ENCODE assay signal across 23 mouse cellular contexts in genomic region chr15:89136461-89137155, GRCm38 (mm10). TPM values are rescaled to one million over a fixed set of nuclear protein-coding genes. Genes with fewer than 3 reads are reported as not detected.
DNase-seq lines count a peak whose midpoint lies in the region; ATAC-seq and TF ChIP-seq lines count a peak whose summit lies in the region.
"Had no signal": no experiment of that assay in that cellular context is flagged by ENCODE, and none has a peak within 500 bp of the region (broad histone marks: within the 10 kb centered on the region; RNA-seq: fewer than 3 reads in every experiment).

No protein-coding gene starts in this region.

- peaks cover 40% of the 10 kb centered on the region for H3K4me1 ChIP-seq in heart, embryonic 10.5 days
- H3K4me1 ChIP-seq in heart, embryonic 13.5 days = peaks cover 35% of the 10 kb centered on the region

- peak overlapping the region; percentile 99 for H3K27ac ChIP-seq in gastrocnemius, adult 2 months
- H3K27ac ChIP-seq in heart, embryonic 10.5 days = no peak overlapping the region
- no peak overlapping the region for H3K27ac ChIP-seq in heart, embryonic 13.5 days (replicated peaks)
- H3K27ac ChIP-seq: embryonic facial prominence, embryonic 10.5 days; embryonic facial prominence, embryonic 12.5 days; forebrain, embryonic 13.5 days; forebrain, embryonic 15.5 days had no signal

- DNase-seq in cerebellum, adult 11-12 months = peak; percentile 54
- no peak for DNase-seq in cerebellum, adult 11 months
- no peak for DNase-seq in gastrocnemius, adult 2 months
- no peak for DNase-seq in gastrocnemius, postnatal 10 days
- DNase-seq in heart, embryonic 10.5 days (ENCODE audit: low spot score) = no peak
- DNase-seq in heart, adult 18-20 months = no peak
- no peak for DNase-seq in heart, postnatal 4 days
- DNase-seq: adrenal gland, adult 8-10 months; adrenal gland, postnatal 14 days; adrenal gland, postnatal 36 days; B cell, adult 2 months; cerebellum, adult 8-10 months; cerebellum, postnatal 10 days; forebrain, postnatal 0 days had no signal

- H3K9ac ChIP-seq in heart, embryonic 13.5 days = no peak overlapping the region
- H3K9ac ChIP-seq: embryonic facial prominence, embryonic 12.5 days; forebrain, embryonic 13.5 days; forebrain, embryonic 15.5 days; forebrain, postnatal 0 days had no signal

- intact Hi-C loops in gastrocnemius, adult 2 months (cut with DNase I) = no loop called here

- H3K4me3 ChIP-seq in gastrocnemius, adult 2 months = peak overlapping the region; percentile 96
- H3K4me3 ChIP-seq in heart, embryonic 10.5 days = peak overlapping the region; percentile 39; the same call in 1 of the 2 replicates
- H3K4me3 ChIP-seq in heart, embryonic 13.5 days = no peak overlapping the region
- H3K4me3 ChIP-seq: embryonic facial prominence, embryonic 10.5 days; embryonic facial prominence, embryonic 12.5 days; forebrain, embryonic 13.5 days; forebrain, embryonic 15.5 days had no signal

- peaks cover 28% of the 10 kb centered on the region for H3K27me3 ChIP-seq in heart, embryonic 10.5 days (ENCODE audit: insufficient read depth, poor library complexity, severe bottlenecking)
- peaks cover 32% of the 10 kb centered on the region for H3K27me3 ChIP-seq in heart, embryonic 13.5 days (replicated peaks)
- H3K27me3 ChIP-seq: Patski had no signal

- 83% methylated on average over 5 of the region's 5 CpGs for WGBS in heart, embryonic 10.5 days
- WGBS in heart, embryonic 13.5 days = 89% methylated on average over 5 of the region's 5 CpGs

- H3K4me2 ChIP-seq in heart, embryonic 13.5 days = 0 out of 2 replicates have a peak overlapping the region, but pooled peaks have one; percentile 59
- H3K4me2 ChIP-seq: embryonic facial prominence, embryonic 12.5 days; forebrain, embryonic 13.5 days; forebrain, embryonic 15.5 days had no signal

- ATAC-seq in heart, embryonic 13.5 days (ENCODE audit: extremely low read depth, insufficient number of reproducible peaks, low FRiP score, low TSS enrichment) = no peak
- ATAC-seq: activated CD4-positive, CD25-positive, alpha-beta regulatory T cell, adult 4 months; CD4-positive, CD25-positive, alpha-beta regulatory T cell, adult 4 months; forebrain, embryonic 13.5 days; forebrain, embryonic 15.5 days; forebrain, postnatal 0 days; Patski had no signal

- no peak for TF ChIP-seq CTCF in gastrocnemius, adult 2 months (IDR thresholded peaks at IDR 0.05)

- H3K36me3 ChIP-seq in heart, embryonic 10.5 days = peaks cover 29% of the 10 kb centered on the region
- H3K36me3 ChIP-seq in heart, embryonic 13.5 days = peaks cover 14% of the 10 kb centered on the region
- H3K36me3 ChIP-seq: embryonic facial prominence, embryonic 12.5 days; forebrain, embryonic 15.5 days had no signal

- no peaks in the 10 kb centered on the region for H3K9me3 ChIP-seq in heart, embryonic 10.5 days
- H3K9me3 ChIP-seq in heart, embryonic 13.5 days = no peaks in the 10 kb centered on the region
- H3K9me3 ChIP-seq: embryonic facial prominence, embryonic 10.5 days; embryonic facial prominence, embryonic 12.5 days; forebrain, embryonic 13.5 days; forebrain, embryonic 15.5 days; G1E had no signal

RNA-seq across cellular contexts. Expression of gene Mapk12, which starts 3.9 kb away (rescaled TPM):
- total RNA-seq in gastrocnemius, adult 2 months (2021) = 100 to 1,000 TPM; 128 TPM
- total RNA-seq in gastrocnemius, postnatal 10 days (2021) = 10 to 100 TPM; 76.0 to 77.1 TPM
- 25.4 and 26.4 TPM in 2 replicates for polyA plus RNA-seq in heart, embryonic 10.5 days (2016; fragmentation: Nextera tagmentation; extraction: Ambion mirVana)
- 10 to 100 TPM; 24.4 to 24.8 TPM for total RNA-seq in heart, adult 18-20 months (2021)
- polyA plus RNA-seq in heart, embryonic 13.5 days (2015; fragmentation: Nextera tagmentation; extraction: Ambion mirVana) = 19.0 and 20.4 TPM in 2 replicates
- 10 to 100 TPM; 28.8 to 28.9 TPM for total RNA-seq in heart, postnatal 4 days (2021)
- polyA plus RNA-seq: G1E had no signal

RNA-seq across cellular contexts. Expression of gene Hdac10, which starts 8.1 kb away (rescaled TPM):
- 1 to 10 TPM; 5.9 to 6.4 TPM for total RNA-seq in gastrocnemius, adult 2 months (2021)
- 10 to 100 TPM in 1 of 2 experiments, 1 to 10 TPM in 1; 7.6 to 10.6 TPM for total RNA-seq in gastrocnemius, postnatal 10 days (2021)
- 18.5 and 19.0 TPM in 2 replicates for polyA plus RNA-seq in heart, embryonic 10.5 days (2016; fragmentation: Nextera tagmentation; extraction: Ambion mirVana)
- 1 to 10 TPM; 6.3 to 7.4 TPM for total RNA-seq in heart, adult 18-20 months (2021)
- polyA plus RNA-seq in heart, embryonic 13.5 days (2015; fragmentation: Nextera tagmentation; extraction: Ambion mirVana) = 14.0 and 15.0 TPM in 2 replicates
- total RNA-seq in heart, postnatal 4 days (2021) = 1 to 10 TPM; 9.0 to 9.5 TPM

RNA-seq across cellular contexts. Expression of gene Mapk11, which starts 12.8 kb away (rescaled TPM):
- 1 to 10 TPM; 1.0 to 1.1 TPM for total RNA-seq in gastrocnemius, adult 2 months (2021)
- 1 to 10 TPM; 2.1 to 3.0 TPM for total RNA-seq in gastrocnemius, postnatal 10 days (2021)
- 4.2 and 4.8 TPM in 2 replicates for polyA plus RNA-seq in heart, embryonic 10.5 days (2016; fragmentation: Nextera tagmentation; extraction: Ambion mirVana)
- 1 to 10 TPM; 2.7 to 3.0 TPM for total RNA-seq in heart, adult 18-20 months (2021)
- polyA plus RNA-seq in heart, embryonic 13.5 days (2015; fragmentation: Nextera tagmentation; extraction: Ambion mirVana) = 3.8 and 4.0 TPM in 2 replicates
- 1 to 10 TPM; 4.1 to 5.4 TPM for total RNA-seq in heart, postnatal 4 days (2021)

RNA-seq across cellular contexts. Expression of gene Tubgcp6, which starts 13.7 kb away (rescaled TPM):
- total RNA-seq in gastrocnemius, adult 2 months (2021) = 1 to 10 TPM; 6.8 to 8.4 TPM
- total RNA-seq in gastrocnemius, postnatal 10 days (2021) = 10 to 100 TPM in 1 of 2 experiments, 1 to 10 TPM in 1; 8.4 to 11.0 TPM
- polyA plus RNA-seq in heart, embryonic 10.5 days (2016; fragmentation: Nextera tagmentation; extraction: Ambion mirVana) = 15.4 and 17.1 TPM in 2 replicates
- 1 to 10 TPM; 7.4 to 8.5 TPM for total RNA-seq in heart, adult 18-20 months (2021)
- polyA plus RNA-seq in heart, embryonic 13.5 days (2015; fragmentation: Nextera tagmentation; extraction: Ambion mirVana) = 8.9 and 10.7 TPM in 2 replicates
- 10 to 100 TPM; 15.9 to 16.1 TPM for total RNA-seq in heart, postnatal 4 days (2021)

RNA-seq across cellular contexts. Expression of gene Plxnb2, which starts 44.0 kb away (rescaled TPM):
- total RNA-seq in gastrocnemius, adult 2 months (2021) = 1 to 10 TPM; 8.3 to 8.7 TPM
- 10 to 100 TPM; 28.9 to 43.0 TPM for total RNA-seq in gastrocnemius, postnatal 10 days (2021)
- polyA plus RNA-seq in heart, embryonic 10.5 days (2016; fragmentation: Nextera tagmentation; extraction: Ambion mirVana) = 106 and 117 TPM in 2 replicates
- total RNA-seq in heart, adult 18-20 months (2021) = 10 to 100 TPM; 76.7 to 83.5 TPM
- polyA plus RNA-seq in heart, embryonic 13.5 days (2015; fragmentation: Nextera tagmentation; extraction: Ambion mirVana) = 84.6 and 99.0 TPM in 2 replicates
- total RNA-seq in heart, postnatal 4 days (2021) = 100 to 1,000 TPM; 132 to 137 TPM
